Mouse (Mus musculus): ENCODE data around the gene Syn1. TPM values are rescaled to one million over a fixed set of nuclear protein-coding genes. Genes with fewer than 3 reads are reported as not detected.

Gene Syn1
- 0.09 TPM for polyA plus RNA-seq (2017; shearing (Covaris generic))

DNA sequence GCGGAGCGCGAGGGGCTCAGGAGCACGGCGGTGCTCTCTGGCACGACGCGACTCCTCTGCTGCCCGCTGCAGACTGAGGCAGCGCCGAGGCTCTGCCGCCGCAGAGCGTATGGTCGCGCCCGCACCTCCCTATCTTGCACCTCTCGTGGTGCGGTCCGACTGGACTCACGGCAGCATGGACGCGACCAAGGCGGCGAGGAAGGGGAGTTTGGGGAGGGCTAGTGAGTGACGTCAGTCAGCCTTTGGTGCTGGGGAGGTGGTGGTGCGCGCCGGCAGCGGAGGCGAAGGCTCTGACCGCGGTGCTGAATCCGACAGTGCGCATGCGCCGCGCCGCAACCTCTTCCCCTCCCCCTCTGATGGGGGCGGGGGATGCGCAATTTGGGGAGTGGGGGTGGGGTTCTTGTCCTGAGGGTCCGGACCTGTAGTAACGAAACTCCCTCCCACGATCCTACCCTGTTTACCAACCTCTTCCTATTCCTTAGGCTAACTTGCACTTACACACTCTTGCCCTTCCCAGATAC, at the start of gene Syn1:
TSS of gene Syn1 (minus strand) at position 161 of the 521 bp plus-strand sequence.

DNA sequence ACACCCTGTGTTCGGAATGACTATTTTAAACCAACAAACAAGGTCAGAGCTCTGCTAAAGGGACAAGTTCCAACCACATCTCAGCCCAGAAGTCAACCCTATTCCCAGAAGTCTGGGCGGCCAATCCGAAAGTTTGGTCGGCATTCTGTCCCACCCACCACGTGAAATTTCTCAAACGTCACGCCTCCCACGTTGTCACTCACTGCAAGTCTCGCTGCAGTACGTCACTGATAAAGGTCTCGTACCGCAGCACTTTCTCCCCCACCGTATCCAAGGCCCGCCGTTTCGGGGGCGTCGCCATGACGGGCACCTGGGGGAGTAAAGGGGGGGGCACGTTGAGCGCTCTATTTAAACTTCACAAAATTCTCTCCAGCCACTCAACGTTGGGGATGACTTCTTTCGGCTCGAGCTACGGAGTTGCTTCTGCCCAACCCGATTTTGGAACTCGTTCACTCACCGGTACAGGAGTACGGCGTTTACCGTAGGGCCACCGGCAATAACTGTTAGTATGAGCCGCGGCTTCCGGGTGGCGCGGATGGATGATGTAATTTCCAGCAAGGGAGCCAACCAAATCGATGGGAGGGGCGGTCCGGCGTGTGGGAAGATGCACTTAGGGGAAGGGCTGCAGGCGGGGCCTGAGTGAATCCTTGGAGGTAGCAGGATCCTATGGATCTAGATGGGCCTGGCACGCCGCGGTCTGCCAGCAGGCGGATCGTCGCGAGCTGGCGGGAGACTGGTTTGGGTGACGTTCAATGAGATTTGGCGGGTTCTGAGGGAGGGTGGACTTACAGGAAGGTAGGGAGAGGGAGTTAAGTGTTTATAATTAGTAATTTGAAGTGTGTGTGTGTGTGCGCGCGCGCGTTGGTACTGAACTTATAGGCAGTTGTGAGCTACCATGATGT, 40.9 kb upstream of the Syn1 start, which contains the start of gene Uxt:
TSS of gene Uxt (minus strand) at position 541 of the 902 bp plus-strand sequence.

DNA sequence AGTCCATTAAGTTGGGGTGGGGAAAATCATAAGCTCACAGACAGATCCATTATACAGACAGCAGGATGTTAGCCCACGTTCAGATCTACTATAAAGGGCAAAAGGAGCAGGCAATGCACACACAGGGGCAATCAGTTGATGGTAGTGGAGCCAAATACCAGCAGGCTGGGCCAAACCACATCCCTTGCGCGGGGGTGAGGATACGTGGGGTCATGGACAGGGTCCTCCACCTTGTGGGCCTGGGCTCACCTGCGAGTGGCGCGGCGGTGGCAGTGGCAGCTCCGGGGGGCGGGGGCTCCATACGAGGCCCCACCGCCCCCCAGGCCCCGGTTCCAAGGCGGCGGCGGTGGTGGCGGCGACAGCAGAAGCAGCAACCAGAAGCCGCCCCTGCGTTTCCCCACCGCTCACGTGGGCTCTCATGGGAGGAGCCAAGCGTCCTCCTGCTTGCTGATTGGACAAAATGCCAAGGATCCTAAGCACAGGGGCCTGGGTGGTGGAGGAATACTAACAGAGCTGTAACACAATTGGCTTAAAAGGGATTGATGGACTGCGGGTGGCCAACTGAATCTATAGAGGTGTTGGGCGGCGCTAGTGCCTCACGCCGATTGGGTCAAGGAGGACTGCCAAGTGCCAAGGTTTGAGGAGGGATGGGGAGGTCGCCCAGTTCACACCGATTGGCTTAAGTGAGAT, 29.5 kb upstream of the Syn1 start, which contains the start of gene Elk1:
TSS of gene Elk1 (minus strand) at position 418 of the 690 bp plus-strand sequence.

DNA sequence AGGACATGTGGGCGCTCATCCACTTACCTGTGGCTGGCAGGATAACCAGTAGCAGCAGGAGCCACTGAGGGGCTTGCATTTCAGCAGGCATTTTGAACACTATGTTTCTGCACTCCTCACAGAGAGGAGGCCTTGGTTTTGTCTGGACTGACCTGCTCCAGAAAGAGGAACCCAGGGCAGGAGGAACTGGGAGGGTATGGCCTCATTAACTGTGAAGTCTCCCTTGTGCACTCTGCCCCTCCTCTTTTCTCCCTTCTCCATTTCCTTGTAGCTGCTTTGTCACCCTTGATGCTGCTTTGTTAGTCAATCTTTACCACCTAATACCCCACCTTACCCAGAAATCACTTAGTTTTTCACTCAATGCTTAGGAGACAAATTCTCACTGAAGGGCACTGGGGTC, 10.6 kb upstream of the Syn1 start, which contains the start of gene Cfp:
TSS of gene Cfp (minus strand) at position 192 of the 400 bp plus-strand sequence.

DNA sequence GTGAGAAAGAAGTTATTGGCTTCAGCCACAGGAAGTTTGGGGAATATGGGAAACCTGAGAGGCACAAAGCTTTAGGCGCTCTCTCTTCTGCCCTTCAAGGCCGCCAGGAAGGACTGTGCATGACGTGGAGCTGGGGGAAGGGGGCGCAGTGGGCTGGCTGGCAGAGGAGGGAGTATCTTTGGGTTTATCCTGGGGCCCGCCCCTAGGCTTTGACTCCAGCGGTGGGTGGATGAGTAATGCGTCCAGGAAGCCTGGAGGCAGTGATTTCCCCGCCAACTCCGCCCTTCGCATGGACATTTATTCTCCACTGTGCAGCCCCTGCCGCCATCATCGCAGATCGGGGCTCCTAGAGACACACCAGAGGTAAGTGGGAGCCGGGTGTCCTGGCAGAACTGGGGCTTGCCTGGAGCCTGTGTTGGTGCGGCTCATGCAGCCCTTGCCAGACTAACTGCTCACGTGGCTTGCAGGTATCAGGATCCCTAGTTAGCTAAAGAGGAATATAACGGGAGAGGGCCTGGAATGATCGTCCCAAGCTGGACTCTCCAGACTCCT, 50.8 kb downstream of the Syn1 start, which contains the start of gene Timp1:
TSS of gene Timp1 (plus strand) at position 205 of the 552 bp plus-strand sequence.

Other genes starting within 250 kb of the Syn1 start
- gene Cdk16, start 233.1 kb downstream of the Syn1 start, polyA plus RNA-seq (2017; shearing (Covaris generic)), result 9.9 TPM
- 24.0 TPM for gene Usp11, start 217.1 kb downstream of the Syn1 start, polyA plus RNA-seq (2017; shearing (Covaris generic))
- 202 TPM for gene Araf, start 123.2 kb downstream of the Syn1 start, polyA plus RNA-seq (2017; shearing (Covaris generic))
- not detected for gene Timp1, start 50.8 kb downstream of the Syn1 start, polyA plus RNA-seq (2017; shearing (Covaris generic))
- gene Cfp, start 10.6 kb upstream of the Syn1 start, polyA plus RNA-seq (2017; shearing (Covaris generic)), result 4.9 TPM
- gene Elk1, start 29.6 kb upstream of the Syn1 start, polyA plus RNA-seq (2017; shearing (Covaris generic)), result 7.3 TPM
- 53.6 TPM for gene Uxt, start 41.0 kb upstream of the Syn1 start, polyA plus RNA-seq (2017; shearing (Covaris generic))
- gene Zfp182, start 141.3 kb upstream of the Syn1 start, polyA plus RNA-seq (2017; shearing (Covaris generic)), result 17.4 TPM
- gene Spaca5, start 147.4 kb upstream of the Syn1 start, polyA plus RNA-seq (2017; shearing (Covaris generic)), result not detected
- 3.1 TPM for gene Zfp300, start 168.5 kb upstream of the Syn1 start, polyA plus RNA-seq (2017; shearing (Covaris generic))
- not detected for gene Ssxa1, start 194.8 kb upstream of the Syn1 start, polyA plus RNA-seq (2017; shearing (Covaris generic))

Measured in CD4-positive, CD25-positive, alpha-beta regulatory T cell, adult 9 weeks (primary cell).